Mouse (Mus musculus) C2C12 (cell line): Measurements from ENCODE around the gene Vmn1r210.

ENCODE experiments used
- CTCF ChIP-seq: IDR thresholded peaks from one replicate; pipeline ENCODE4 v1.5.1; 2011; ENCODE audit not compliant: control insufficient read depth, insufficient read depth, insufficient read length
- FOSL1 ChIP-seq: IDR thresholded peaks from one replicate; pipeline ENCODE4 v1.8.0; 2011; ENCODE audit warnings: mild to moderate bottlenecking, low read length; ENCODE audit not compliant: poor library complexity, insufficient read depth, severe bottlenecking
- MAX ChIP-seq: IDR thresholded peaks from one replicate; pipeline ENCODE4 v1.6.1; 2011; ENCODE audit warnings: mild to moderate bottlenecking, control low read depth
- MYOD1 ChIP-seq: IDR thresholded peaks from one replicate; pipeline ENCODE4 v1.6.1; 2011; ENCODE audit warnings: low read depth; ENCODE audit not compliant: control insufficient read depth, insufficient read length
- USF1 ChIP-seq: IDR thresholded peaks from one replicate; pipeline ENCODE4 v1.6.1; 2011; ENCODE audit warnings: low read depth, mild to moderate bottlenecking, control low read depth, moderate library complexity

DNA sequence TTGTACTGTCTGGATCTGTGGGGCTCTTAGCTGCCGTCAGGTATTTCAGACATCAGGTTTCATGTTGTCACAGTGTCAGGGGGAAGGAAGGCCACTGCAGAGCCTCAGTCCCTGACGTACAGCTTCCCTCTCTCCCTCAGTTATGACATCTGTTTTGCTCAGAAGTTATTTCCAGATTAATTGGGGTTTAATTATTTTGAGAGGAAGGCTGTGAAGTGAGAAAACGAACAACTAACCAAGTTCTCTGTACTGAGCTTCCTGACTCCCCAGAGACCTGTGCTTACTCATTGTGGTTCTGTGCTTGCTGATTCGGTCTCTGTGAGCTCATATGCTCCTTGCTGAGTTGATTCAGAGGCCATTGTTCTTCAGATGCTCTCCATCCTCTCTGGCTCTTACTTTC, at the start of gene Vmn1r210:
- TF ChIP-seq USF1 (no peak), CTCF (no peak), MYOD1 (no peak), MAX (no peak), FOSL1 (no peak)
